Mouse (Mus musculus) heart, postnatal 0 days (tissue): Measurements from ENCODE around the gene Dcpp2. TPM values are rescaled to one million over a fixed set of nuclear protein-coding genes. Genes with fewer than 3 reads are reported as not detected.
A peak's percentile ranks its signal among the peaks of the same experiment; 100 is the strongest.

ENCODE experiments used
- ATAC-seq: fragments of 200-750 bp; cut with Nextera tagmentation; 2 replicates; pipeline ENCODE4 v1.8.0; 2017; ENCODE audit warnings: low read depth, moderate number of reproducible peaks, moderate library complexity; ENCODE audit not compliant: insufficient read depth
- DNase-seq: peaks from one replicate; pipeline ENCODE4 v3.0.0-alpha.2; 2016; ENCODE audit warnings: low spot score
- H3K27ac ChIP-seq: fragments of 300-500 bp; sonication (generic); 2 replicates; pipeline ENCODE4 v1.5.1; 2014; ENCODE audit warnings: low read depth, mild to moderate bottlenecking
- H3K27me3 ChIP-seq: fragments of 300-500 bp; sonication (generic); 2 replicates; pipeline ENCODE4 v1.6.1; 2014; ENCODE audit warnings: low read length, mixed read lengths; ENCODE audit not compliant: control insufficient read depth, insufficient read depth
- H3K36me3 ChIP-seq: fragments of 300-500 bp; sonication (generic); replicated peaks from 2 replicates; pipeline ENCODE4 v1.6.1; 2014; ENCODE audit warnings: low read length, mixed read lengths; ENCODE audit not compliant: control insufficient read depth, insufficient read depth
- H3K4me1 ChIP-seq: fragments of 300-500 bp; sonication (generic); 2 replicates; pipeline ENCODE4 v1.6.1; 2014; ENCODE audit warnings: antibody characterized with exemption; ENCODE audit not compliant: control insufficient read depth, insufficient read depth
- H3K4me2 ChIP-seq: fragments of 300-500 bp; sonication (generic); 2 replicates; pipeline ENCODE4 v1.6.1; 2014; ENCODE audit warnings: low read depth, mild to moderate bottlenecking, low read length, moderate library complexity
- H3K4me3 ChIP-seq: fragments of 300-500 bp; sonication (generic); 2 replicates; pipeline ENCODE4 v1.5.1; 2014; ENCODE audit warnings: low read depth, low read length
- H3K9ac ChIP-seq: fragments of 300-500 bp; sonication (generic); replicated peaks from 2 replicates; pipeline ENCODE4 v1.6.1; 2014; ENCODE audit warnings: low read depth, low read length, mixed read lengths
- H3K9me3 ChIP-seq: fragments of 300-500 bp; sonication (generic); replicated peaks from 2 replicates; pipeline ENCODE4 v1.6.1; 2016; ENCODE audit warnings: low read length; ENCODE audit not compliant: control insufficient read depth
- CTCF ChIP-seq: IDR thresholded peaks from 2 replicates; pipeline ENCODE4 v1.5.1; 2016; ENCODE audit warnings: antibody characterized with exemption, control low read depth, low read depth
- EP300 ChIP-seq: IDR thresholded peaks from 2 replicates; pipeline ENCODE4 v1.6.1; 2016; ENCODE audit warnings: antibody characterized with exemption, low read depth
- WGBS: fragments of 180-500 bp; shearing (Covaris S2); extraction: QIAGEN DNeasy Blood & Tissue Kit; methylation state at CpG from one replicate; pipeline ENCODE4 v1.1.7; 2014; 5-methylcytosine and 5-hydroxymethylcytosine counted together
- polyA plus RNA-seq: library from polyadenylated mRNA; unstranded; fragments of >200 nt; fragmentation: Nextera tagmentation; extraction: Ambion mirVana; gene quantifications from 2 replicates; pipeline ENCODE4 v1.2.1, GENCODE M21; 2015
- total RNA-seq: library from RNA; depleted of rRNA; stranded (reverse); fragments of >200 nt; gene quantifications from 2 replicates; pipeline ENCODE4 v1.2.3, GENCODE M21; 2014; ENCODE audit warnings: low replicate concordance

Gene Dcpp2
- total and polyA plus RNA-seq, 2 experiments from 2014 or later = not detected

- H3K9ac ChIP-seq = no peak overlapping the region
- H3K27ac ChIP-seq = no peak overlapping the region
- H3K4me2 ChIP-seq = no peak overlapping the region
- no peak overlapping the region for H3K4me3 ChIP-seq
- ATAC-seq (no peak), DNase-seq (no peak)
- WGBS = 78% methylated on average over 6 of the region's 6 CpGs
- no peaks in the 10 kb centered on the region for H3K9me3 ChIP-seq
- no peaks in the 10 kb centered on the region for H3K36me3 ChIP-seq
- no peak for TF ChIP-seq CTCF
- no peak for TF ChIP-seq EP300
- H3K27me3 ChIP-seq = no peaks in the 10 kb centered on the region
- H3K4me1 ChIP-seq = peaks cover 3% of the 10 kb centered on the region; the same call in 1 of the 2 replicates
Observed at GRCm38 (mm10) chr17:23857193-23857592, 23.5 kb upstream of the Dcpp2 start.

GRCm38 (mm10) chr17:23857913-23858312 is 22.8 kb upstream of the Dcpp2 start:
- DNase-seq (no peak), ATAC-seq (no peak)
- whole genome bisulfite sequencing = 66% methylated on average over 2 of the region's 2 CpGs
- Histone ChIP-seq H3K36me3 (no peaks in the 10 kb centered on the region), H3K4me2 (no peak overlapping the region), H3K4me3 (no peak overlapping the region), H3K9ac (no peak overlapping the region), H3K9me3 (no peaks in the 10 kb centered on the region), H3K4me1 (peaks cover 3% of the 10 kb centered on the region; the same call in 1 of the 2 replicates), H3K27me3 (no peaks in the 10 kb centered on the region), H3K27ac (no peak overlapping the region)
- TF ChIP-seq CTCF = no peak
- no peak for TF ChIP-seq EP300

GRCm38 (mm10) chr17:23862926-23863325 is 17.8 kb upstream of the Dcpp2 start:
- Histone ChIP-seq H3K36me3 (no peaks in the 10 kb centered on the region), H3K4me3 (no peak overlapping the region), H3K4me1 (no peaks in the 10 kb centered on the region), H3K27me3 (no peaks in the 10 kb centered on the region), H3K27ac (no peak overlapping the region), H3K9ac (no peak overlapping the region), H3K9me3 (no peaks in the 10 kb centered on the region), H3K4me2 (no peak overlapping the region)
- no peak for TF ChIP-seq EP300
- no peak for TF ChIP-seq CTCF
- 85% methylated on average over 4 of the region's 4 CpGs for WGBS
- DNase-seq (no peak), ATAC-seq (no peak)

- Histone ChIP-seq H3K27ac (no peak within 1 kb of the TSS), H3K36me3 (no peaks in the 10 kb centered on the region), H3K4me2 (no peak within 1 kb of the TSS), H3K27me3 (no peaks in the 10 kb centered on the region), H3K4me1 (no peaks in the 10 kb centered on the region), H3K9ac (no peak within 1 kb of the TSS), H3K4me3 (no peak within 1 kb of the TSS), H3K9me3 (no peaks in the 10 kb centered on the region)
- TF ChIP-seq EP300 (no peak), CTCF (no peak)
- WGBS = 86% methylated on average over 15 of the region's 15 CpGs
- ATAC-seq (no peak), DNase-seq (no peak)
Observed at GRCm38 (mm10) chr17:23867756-23868155, 12.9 kb upstream of the Dcpp2 start, which contains the start of gene Prss21. Gene Prss21 (plus strand): TSS chr17:23868056.

GRCm38 (mm10) chr17:23868513-23868912 is 12.2 kb upstream of the Dcpp2 start:
- Histone ChIP-seq H3K4me1 (no peaks in the 10 kb centered on the region), H3K4me2 (no peak overlapping the region), H3K27ac (no peak overlapping the region), H3K27me3 (no peaks in the 10 kb centered on the region), H3K9me3 (no peaks in the 10 kb centered on the region), H3K36me3 (no peaks in the 10 kb centered on the region), H3K9ac (no peak overlapping the region), H3K4me3 (no peak overlapping the region)
- ATAC-seq (no peak), DNase-seq (no peak)
- 80% methylated on average over 11 of the region's 11 CpGs for whole genome bisulfite sequencing
- TF ChIP-seq EP300 = no peak
- no peak for TF ChIP-seq CTCF

GRCm38 (mm10) chr17:23873884-23874856 is 6.5 kb upstream of the Dcpp2 start:
- Histone ChIP-seq H3K9me3 (no peaks in the 10 kb centered on the region), H3K4me3 (no peak overlapping the region), H3K4me1 (no peaks in the 10 kb centered on the region), H3K27me3 (no peaks in the 10 kb centered on the region), H3K4me2 (no peak overlapping the region), H3K9ac (no peak overlapping the region), H3K27ac (no peak overlapping the region), H3K36me3 (no peaks in the 10 kb centered on the region)
- DNase-seq (peak; percentile 41), ATAC-seq (peak; percentile 63; the same call in 1 of the 2 replicates)
- 43% methylated on average over 8 of the region's 8 CpGs for WGBS
- peak; percentile 77 for TF ChIP-seq CTCF
- TF ChIP-seq EP300 = no peak
